Mouse (Mus musculus): Measurements from ENCODE around the gene Ptgr1.

The Ptgr1 gene

DNA sequence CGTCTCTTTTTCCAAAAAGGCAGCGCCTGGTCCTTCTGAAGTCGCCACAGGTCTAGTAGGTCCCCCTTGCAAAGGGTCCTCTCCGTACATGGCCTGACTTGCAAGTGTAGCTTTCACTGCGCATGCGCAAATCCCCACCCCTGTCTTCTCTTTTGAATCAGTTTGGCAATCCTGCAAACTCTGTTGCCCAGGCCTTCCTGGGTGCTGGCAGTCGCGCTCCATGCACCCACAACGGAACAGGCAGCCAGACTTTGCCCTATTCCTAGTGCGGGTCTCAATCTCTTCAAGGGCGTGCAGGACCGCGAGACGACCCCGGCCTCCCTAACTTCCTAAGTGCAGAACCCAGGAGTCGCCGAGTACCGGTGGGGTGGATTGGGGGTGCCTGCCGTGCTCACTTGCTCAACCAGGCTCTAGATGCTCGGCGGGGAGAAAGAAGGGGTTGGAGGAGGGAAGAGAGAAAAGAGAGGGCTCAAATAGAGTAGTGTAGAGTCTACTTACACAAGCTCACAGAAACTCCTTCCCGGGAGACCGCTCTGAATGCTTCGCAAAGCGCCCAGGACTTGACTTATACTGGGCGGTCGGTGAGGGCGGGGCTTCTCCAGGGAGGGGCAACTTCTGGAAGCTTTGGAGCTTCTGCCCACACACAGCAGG, at the start of gene Ptgr1:
TSS of gene Ptgr1 (minus strand) at position 580 of the 651 bp plus-strand sequence.
- peak; percentile 67 for DNase-seq (ENCODE audit: low spot score)

GRCm38 (mm10) chr4:59035786-59036350, 48.9 kb upstream of the Ptgr1 start:
- DNase-seq (ENCODE audit: low spot score): no peak

- no peak for DNase-seq (ENCODE audit: low spot score)
These were observed 48.2 kb upstream of the Ptgr1 start, which contains the start of gene Gng10 for GRCm38 (mm10) chr4:59034918-59035785. Gene Gng10 (plus strand): TSS chr4:59035088.

DNA sequence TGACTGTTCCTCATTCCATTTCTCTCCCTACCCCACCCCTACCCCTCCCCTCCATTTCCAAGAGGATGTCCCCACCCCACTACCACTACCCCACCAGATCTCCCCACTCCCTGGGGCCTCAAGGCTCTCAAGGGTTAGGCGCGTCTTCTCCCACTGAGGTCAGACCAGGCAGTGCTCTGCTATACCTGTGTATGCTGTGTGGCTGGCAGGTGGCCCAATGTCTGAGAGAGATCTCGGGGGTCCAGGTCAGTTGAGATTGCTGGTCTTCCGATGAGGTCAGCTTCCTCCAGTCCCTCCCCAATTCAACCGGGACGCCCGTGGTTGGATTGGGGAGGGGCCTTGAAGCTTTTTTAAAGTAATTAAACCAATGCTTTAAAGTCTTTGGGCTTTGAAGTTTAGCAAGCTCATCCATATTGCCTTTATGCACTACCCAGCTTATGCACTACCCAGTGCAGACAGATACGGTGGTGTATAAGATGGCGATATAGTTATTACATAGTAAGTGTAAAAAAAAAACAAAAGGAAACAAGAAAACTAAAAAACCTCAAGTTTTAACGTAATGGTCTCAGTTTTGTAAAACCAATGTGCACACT, 47.5 kb upstream of the Ptgr1 start:
- DNase-seq (ENCODE audit: low spot score): no peak

GRCm38 (mm10) chr4:59016922-59017321, 30.0 kb upstream of the Ptgr1 start:
- no peak for DNase-seq (ENCODE audit: low spot score)

DNA sequence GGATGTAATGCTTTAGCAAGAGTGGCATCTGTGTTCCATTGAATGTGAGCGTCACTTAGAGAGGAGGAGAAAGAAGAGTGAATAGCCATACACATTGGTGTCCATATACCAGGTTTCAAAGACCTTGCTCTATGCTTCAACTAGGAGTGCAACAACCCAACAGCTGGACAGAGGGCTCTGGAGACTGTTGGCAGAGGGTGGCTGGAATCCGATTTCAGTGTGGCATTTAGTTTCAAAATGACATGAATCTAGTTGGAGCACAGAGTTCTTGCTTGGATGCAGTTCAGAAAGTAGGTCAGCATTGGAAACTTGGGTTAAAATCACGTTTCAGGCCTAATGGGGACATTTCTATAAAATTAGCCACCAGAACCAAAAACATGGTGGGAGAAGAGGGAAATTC, 28.3 kb upstream of the Ptgr1 start:
- DNase-seq (ENCODE audit: low spot score): no peak

DNA sequence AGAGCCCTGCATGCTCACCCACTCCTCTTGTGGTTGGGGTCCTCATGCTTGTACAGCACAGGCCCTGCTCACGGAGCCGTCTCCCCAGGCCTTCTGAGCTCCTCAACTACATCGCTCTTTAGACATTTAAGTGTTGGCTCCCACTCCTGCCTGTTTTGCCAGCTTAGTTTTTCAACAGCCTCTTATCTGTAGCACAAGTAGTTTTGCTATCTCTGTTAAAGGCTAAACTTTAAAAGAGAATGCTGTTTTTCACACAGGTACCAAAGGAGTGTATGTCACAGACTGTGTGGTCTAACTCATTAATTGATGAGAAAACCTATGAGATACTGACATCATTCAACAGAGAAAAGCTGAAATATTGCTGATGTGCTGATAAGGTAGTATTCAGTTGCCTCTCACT, 24.5 kb upstream of the Ptgr1 start:
- no peak for DNase-seq (ENCODE audit: low spot score)

DNA sequence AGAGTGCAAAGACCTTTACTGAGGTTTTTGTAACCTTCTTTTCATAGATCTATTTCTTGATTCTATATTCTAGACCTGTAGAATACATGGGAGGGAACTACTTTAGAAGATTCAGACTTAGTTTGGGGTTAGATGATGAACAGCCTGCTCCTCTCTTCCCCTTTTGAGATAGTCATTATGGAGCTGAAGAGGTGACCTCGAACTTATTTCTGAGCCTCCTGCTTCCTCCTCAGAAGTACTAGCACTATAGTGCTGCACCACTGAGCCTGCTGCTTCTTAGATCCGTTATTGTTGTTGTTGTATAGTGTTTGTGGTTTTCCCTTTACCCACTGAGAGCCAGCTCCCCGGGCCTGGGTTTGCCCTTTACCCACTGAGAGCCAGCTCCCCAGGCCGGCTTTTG, 22.8 kb upstream of the Ptgr1 start:
- DNase-seq (ENCODE audit: low spot score): no peak

- DNase-seq (ENCODE audit: low spot score): no peak
These were observed 22.3 kb upstream of the Ptgr1 start for GRCm38 (mm10) chr4:59009186-59009585.

DNA sequence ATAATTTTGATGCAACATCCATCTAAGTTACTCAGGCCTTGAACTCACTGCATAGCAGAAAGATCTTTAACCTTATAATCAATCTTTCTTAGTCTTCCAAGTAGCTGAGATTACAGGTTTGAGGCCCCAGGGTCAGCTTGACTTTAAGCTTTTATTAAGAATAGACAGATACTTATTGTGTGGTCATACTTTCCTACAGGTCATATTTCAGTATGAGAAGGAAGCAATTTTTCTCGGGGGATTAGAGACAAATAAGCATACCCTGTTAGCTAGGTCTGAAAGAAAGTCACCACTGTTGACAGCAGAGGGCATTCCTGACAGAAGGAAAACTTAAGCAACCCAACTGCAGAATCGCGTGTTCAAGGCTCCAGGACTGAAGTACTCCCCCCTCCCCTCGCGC, 21.1 kb upstream of the Ptgr1 start:
- DNase-seq (ENCODE audit: low spot score): no peak

- DNase-seq (ENCODE audit: low spot score): no peak
These were observed 20.1 kb upstream of the Ptgr1 start for GRCm38 (mm10) chr4:59007016-59007415.

GRCm38 (mm10) chr4:59006211-59006610, 19.3 kb upstream of the Ptgr1 start:
- DNase-seq (ENCODE audit: low spot score): no peak

GRCm38 (mm10) chr4:59003806-59004200, 16.9 kb upstream of the Ptgr1 start:
- DNase-seq (ENCODE audit: low spot score): no peak

- DNase-seq (ENCODE audit: low spot score): peak; percentile 67
These were observed 16.3 kb upstream of the Ptgr1 start, which contains the start of gene Gm20503 for GRCm38 (mm10) chr4:59002948-59003805. Gene Gm20503 (plus strand): TSS chr4:59003210.

- no peak for DNase-seq (ENCODE audit: low spot score)
These were observed 13.7 kb upstream of the Ptgr1 start for GRCm38 (mm10) chr4:59000614-59001013.

DNA sequence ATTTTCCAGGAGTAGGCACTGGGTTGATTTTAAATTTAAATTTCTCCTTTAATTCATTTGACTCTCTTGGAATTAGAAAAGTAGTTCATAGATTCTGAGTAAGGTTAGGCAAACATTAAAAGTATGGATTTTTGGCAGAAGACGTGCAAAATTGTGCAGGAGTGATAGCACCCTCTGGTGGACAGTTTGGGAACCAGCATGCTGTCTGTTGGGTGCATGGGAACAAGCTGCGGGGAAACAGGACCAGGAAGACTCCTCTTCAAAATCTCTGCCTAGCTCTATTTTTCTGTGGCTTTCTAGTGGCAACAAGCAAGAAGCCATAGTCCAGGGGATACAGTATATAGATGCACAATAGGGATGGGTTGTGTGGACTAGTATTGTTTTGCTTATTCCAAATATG, 12.8 kb upstream of the Ptgr1 start:
- DNase-seq (ENCODE audit: low spot score): peak; percentile 55

DNA sequence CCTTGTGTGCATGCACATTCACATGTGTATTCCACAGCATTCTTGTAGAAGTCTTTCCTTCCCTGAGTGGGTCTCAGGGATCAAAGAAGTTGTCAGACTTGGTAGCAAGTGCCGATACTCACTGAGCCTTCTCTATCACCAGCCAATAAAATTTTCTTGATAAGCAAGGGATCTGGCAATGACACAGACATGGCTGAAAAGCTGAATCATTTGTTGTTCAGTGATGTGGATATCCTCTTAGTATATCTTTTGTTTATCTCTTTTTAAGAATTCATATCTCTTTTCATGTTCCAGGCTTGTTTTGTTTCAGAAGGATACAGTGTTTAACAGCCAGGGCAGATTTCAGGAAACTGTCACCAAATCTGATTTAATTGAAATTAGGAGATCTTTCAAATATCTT, 11.8 kb upstream of the Ptgr1 start:
- no peak for DNase-seq (ENCODE audit: low spot score)

- no peak for DNase-seq (ENCODE audit: low spot score)
These were observed 10.2 kb upstream of the Ptgr1 start for GRCm38 (mm10) chr4:58997081-58997480.

GRCm38 (mm10) chr4:58995251-58995693, 8.4 kb upstream of the Ptgr1 start:
- DNase-seq (ENCODE audit: low spot score): no peak

DNA sequence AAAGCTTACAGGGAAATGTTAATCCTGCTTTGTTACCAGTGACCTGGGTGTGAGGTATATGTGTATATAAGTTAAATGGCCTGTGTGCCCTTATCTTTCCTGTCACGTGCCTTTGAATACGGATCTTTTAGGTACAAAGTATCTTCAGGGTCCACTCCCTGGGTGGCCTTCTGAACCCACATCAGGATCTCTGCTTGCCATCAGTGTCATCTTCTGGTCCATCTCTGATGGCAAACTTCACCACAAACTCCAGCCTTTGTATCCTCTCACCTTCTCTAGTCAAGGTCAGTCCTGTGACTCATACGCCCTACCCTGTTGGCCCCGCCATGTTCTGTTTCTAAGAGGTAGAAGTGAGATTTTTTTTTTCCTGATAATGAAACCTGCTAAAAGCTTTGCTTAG, 7.8 kb upstream of the Ptgr1 start, which contains the start of gene Dnajc25:
TSS of gene Dnajc25 (plus strand) at position 301 of the 400 bp plus-strand sequence.
- no peak for DNase-seq (ENCODE audit: low spot score)

DNA sequence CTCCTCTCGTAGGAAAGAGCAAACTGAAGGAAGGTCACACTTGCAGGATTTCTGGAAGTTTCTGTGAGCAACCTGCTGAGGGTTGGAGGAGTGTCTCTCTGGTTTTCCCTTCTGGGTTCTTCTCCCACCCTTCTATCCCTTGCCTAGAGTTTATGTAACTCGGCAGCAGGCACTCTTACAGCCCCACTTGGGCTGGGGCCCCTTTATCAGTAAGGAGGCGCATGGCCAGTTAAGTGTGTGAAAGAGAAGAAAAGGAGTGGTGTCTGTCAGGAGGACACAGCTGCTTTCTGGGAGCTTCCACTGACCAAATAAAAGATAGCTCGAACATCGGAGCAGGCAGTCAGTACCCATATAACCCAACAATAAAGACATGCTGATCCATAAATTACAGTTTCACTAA, 5.3 kb upstream of the Ptgr1 start:
- no peak for DNase-seq (ENCODE audit: low spot score)
